Mouse (Mus musculus): ENCODE data around the gene Tmed9. TPM values are rescaled to one million over a fixed set of nuclear protein-coding genes. Genes with fewer than 3 reads are reported as not detected.

Gene Tmed9
- total and polyA plus RNA-seq, 3 experiments: 88.2 to 196 (median 194) TPM

GRCm38 (mm10) chr13:55525733-55526553 lies 47.6 kb upstream of the Tmed9 start:
- dilution Hi-C loops (cut with MboI; ENCODE audit: extremely low pct_ligation_motif_present, extremely low pct_unique_long_range_greater_than_20kb, low sequenced_read_pairs) (no loop called here), in situ Hi-C loops (cut with MboI; ENCODE audit: low pct_ligation_motif_present, low pct_unique_long_range_greater_than_20kb, low sequenced_read_pairs) (no loop called here)
- peak; percentile 37 for DNase-seq (ENCODE audit: extremely low read depth)
- H3K4me1 ChIP-seq (ENCODE audit: control insufficient read depth in 1 of 2, insufficient read depth in 2 of 2): peaks cover 32 to 49% of the 10 kb centered on the region in 2 experiments
- H3K4me2 ChIP-seq (ENCODE audit: insufficient read depth, low read depth, poor library complexity, severe bottlenecking): no peak overlapping the region
- peaks cover 2% of the 10 kb centered on the region; the same call in 1 of the 2 replicates for H3K79me2 ChIP-seq (replicated peaks; ENCODE audit: control insufficient read depth, extremely low read depth, insufficient read depth, poor library complexity, severe bottlenecking)
- peaks cover 52 to 55% of the 10 kb centered on the region in 2 experiments for H3K36me3 ChIP-seq (replicated peaks in 1 of 2; ENCODE audit: control insufficient read depth in 1 of 2, insufficient read depth in 1 of 2, low read length in 1 of 2)
- 0 out of 2 replicates have a peak, but pooled peaks have one; percentile 10 for TF ChIP-seq ETS1 (conservative IDR thresholded peaks at IDR 0.05; ENCODE audit: low read depth, low read length)
- TF ChIP-seq USF1 (IDR thresholded peaks at IDR 0.05; ENCODE audit: low read depth, low read length): peak; percentile 41
- TF ChIP-seq RAD21 (IDR thresholded peaks at IDR 0.05; ENCODE audit: low read depth, low read length): no peak
- TF ChIP-seq ZNF384 (IDR thresholded peaks at IDR 0.05; ENCODE audit: low read depth, low read length): peak; percentile 62
- peak; percentile 25 for TF ChIP-seq USF2 (conservative IDR thresholded peaks at IDR 0.05; ENCODE audit: low read depth, low read length)
- no peak for TF ChIP-seq IRF4 (IDR thresholded peaks at IDR 0.05; ENCODE audit: low read depth, low read length)
- TF ChIP-seq BHLHE40 (IDR thresholded peaks at IDR 0.05; ENCODE audit: low read depth, low read length): peak; percentile 45; the same call in 1 of the 2 replicates
- no peak overlapping the region for H3K27ac ChIP-seq (ENCODE audit: insufficient read depth, low read depth)
- no peak overlapping the region for H3K9ac ChIP-seq (ENCODE audit: insufficient read depth, low read depth)
- no peak overlapping the region for H3K4me3 ChIP-seq (replicated peaks in 1 of 3; ENCODE audit: low read depth in 2 of 3, low read length in 2 of 3, poor library complexity in 1 of 3)
- peaks cover under 1% of the 10 kb centered on the region for H3K9me3 ChIP-seq (replicated peaks; ENCODE audit: low read length)
- no peaks in the 10 kb centered on the region for H3K27me3 ChIP-seq (replicated peaks)

DNA sequence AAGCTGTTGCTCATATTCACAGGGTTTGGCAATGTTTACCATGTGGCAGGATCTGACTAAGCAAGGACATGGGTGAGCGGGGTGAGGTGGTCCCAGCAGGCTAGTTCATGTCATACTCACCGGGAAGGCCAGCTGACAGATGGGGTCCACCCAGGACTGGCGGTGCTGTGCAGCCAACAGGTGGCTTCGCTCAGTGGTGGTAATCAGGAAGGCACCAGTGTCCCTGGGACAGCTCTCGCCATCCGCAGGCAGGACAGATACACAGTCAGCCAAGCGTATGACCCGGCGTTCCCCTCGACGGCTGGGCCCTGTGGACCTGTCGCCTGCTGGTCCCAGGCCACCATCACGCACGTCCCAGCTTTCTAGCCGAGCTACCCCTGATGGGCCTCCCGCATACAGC lies 46.3 kb upstream of the Tmed9 start:
- Histone ChIP-seq H3K4me1 (ENCODE audit: control insufficient read depth in 1 of 2, insufficient read depth in 2 of 2) (peaks cover 33 to 57% of the 10 kb centered on the region in 2 experiments), H3K27ac (ENCODE audit: insufficient read depth, low read depth) (peak overlapping the region; percentile 99), H3K4me2 (ENCODE audit: insufficient read depth, low read depth, poor library complexity, severe bottlenecking) (peak overlapping the region; percentile 67), H3K36me3 (replicated peaks in 1 of 2; ENCODE audit: control insufficient read depth in 1 of 2, insufficient read depth in 1 of 2, low read length in 1 of 2) (peaks cover 65 to 66% of the 10 kb centered on the region in 2 experiments), H3K9me3 (replicated peaks; ENCODE audit: low read length) (no peaks in the 10 kb centered on the region), H3K9ac (ENCODE audit: insufficient read depth, low read depth) (peak overlapping the region; percentile 94), H3K27me3 (replicated peaks) (no peaks in the 10 kb centered on the region), H3K4me3 (replicated peaks in 1 of 3; ENCODE audit: low read depth in 2 of 3, low read length in 2 of 3, poor library complexity in 1 of 3) (peak overlapping the region; percentile 60 to 84 (median 80)), H3K79me2 (replicated peaks; ENCODE audit: control insufficient read depth, extremely low read depth, insufficient read depth, poor library complexity, severe bottlenecking) (peaks cover 2% of the 10 kb centered on the region; the same call in 1 of the 2 replicates)
- dilution Hi-C loops (cut with MboI; ENCODE audit: extremely low pct_ligation_motif_present, extremely low pct_unique_long_range_greater_than_20kb, low sequenced_read_pairs): no loop called here
- TF ChIP-seq ELF1 (IDR thresholded peaks at IDR 0.05; ENCODE audit: low read depth, low read length) (no peak), TCF12 (IDR thresholded peaks at IDR 0.05; ENCODE audit: low read depth, low read length) (no peak), MXI1 (IDR thresholded peaks at IDR 0.05; ENCODE audit: low read depth, low read length) (no peak), CHD1 (IDR thresholded peaks at IDR 0.05; ENCODE audit: low read depth, low read length) (no peak), USF2 (conservative IDR thresholded peaks at IDR 0.05; ENCODE audit: low read depth, low read length) (no peak), MEF2A (IDR thresholded peaks at IDR 0.05; ENCODE audit: borderline replicate concordance, low read depth, low read length) (no peak), GABPA (IDR thresholded peaks at IDR 0.05; ENCODE audit: insufficient replicate concordance, low read depth, low read length) (no peak), ZNF384 (IDR thresholded peaks at IDR 0.05; ENCODE audit: low read depth, low read length) (no peak)
- in situ Hi-C loops (cut with MboI; ENCODE audit: low pct_ligation_motif_present, low pct_unique_long_range_greater_than_20kb, low sequenced_read_pairs): no loop called here
- no peak for DNase-seq (ENCODE audit: extremely low read depth)

Measured in CH12.LX (cell line).